Mouse (Mus musculus) monocyte, adult 59 days (primary cell): ENCODE measurements around the gene Chgb. TPM values are rescaled to one million over a fixed set of nuclear protein-coding genes. Genes with fewer than 3 reads are reported as not detected.

Experiments used
- total RNA-seq, 2 experiments: library from RNA; stranded (reverse); gene quantifications; one replicate each; pipeline ENCODE4 v1.2.4; 2023

Chgb gene
- not detected for total RNA-seq

GRCm38 (mm10) chr2:132780978-132781377, at the start of gene Chgb:
Gene Chgb, plus strand, starts transcription at chr2:132781278.

GRCm38 (mm10) chr2:132815608-132816314, 34.7 kb downstream of the Chgb start, which contains the start of the genes Trmt6 and Mcm8:
Gene Trmt6, minus strand, starts transcription at chr2:132816055.
Gene Mcm8, plus strand, starts transcription at chr2:132816141.

Other genes starting within 250 kb of the Chgb start
- 100 to 1,000 TPM; 156 to 158 TPM for gene Gpcpd1, start 193.5 kb upstream of the Chgb start, total RNA-seq
- gene Shld1, start 94.3 kb upstream of the Chgb start, total RNA-seq: 10 to 100 TPM; 15.1 to 16.8 TPM
- gene Trmt6, start 34.8 kb downstream of the Chgb start, total RNA-seq: 10 to 100 TPM; 18.6 to 19.5 TPM
- 1 to 10 TPM; 1.0 to 1.3 TPM for gene Mcm8, start 34.9 kb downstream of the Chgb start, total RNA-seq
- 1 to 10 TPM; 7.0 to 7.9 TPM for gene Crls1, start 65.4 kb downstream of the Chgb start, total RNA-seq
- gene Lrrn4, start 99.6 kb downstream of the Chgb start, total RNA-seq: under 1 TPM in 1 of 2 experiments, not detected in 1; 1.00 TPM
- gene Fermt1, start 164.6 kb downstream of the Chgb start, total RNA-seq: not detected